Mouse (Mus musculus): Measurements from ENCODE around the gene Tada2a. TPM values are rescaled to one million over a fixed set of nuclear protein-coding genes. Genes with fewer than 3 reads are reported as not detected.
A peak's percentile ranks its signal among the peaks of the same experiment; 100 is the strongest.

The Tada2a gene
- polyA plus RNA-seq, 1 experiment from 2014 or later = 5.7 TPM

GRCm38 (mm10) chr11:84033671-84034070 is 95.7 kb downstream of the Tada2a start:
- no peak overlapping the region for H3K4me3 ChIP-seq (ENCODE audit: low read depth, low read length)
- no peak overlapping the region for H3K9ac ChIP-seq (replicated peaks)
- H3K27ac ChIP-seq (ENCODE audit: low read depth) = no peak overlapping the region
- TF ChIP-seq CTCF (IDR thresholded peaks at IDR 0.05; ENCODE audit: low read depth) = no peak
- no peak for TF ChIP-seq EP300 (IDR thresholded peaks at IDR 0.05; ENCODE audit: low read depth)
- ATAC-seq (no peak), DNase-seq (no peak)
- H3K27me3 ChIP-seq (ENCODE audit: insufficient read depth, low read length) = no peaks in the 10 kb centered on the region
- WGBS (ENCODE audit: insufficient replicate concordance) = 85% methylated on average over 5 of the region's 5 CpGs
- H3K4me1 ChIP-seq (ENCODE audit: insufficient read depth) = 0 out of 2 replicates have a peak, but pooled peaks cover 3% of the 10 kb centered on the region
- H3K4me2 ChIP-seq (ENCODE audit: low read depth, low read length) = no peak overlapping the region
- no peaks in the 10 kb centered on the region for H3K9me3 ChIP-seq (ENCODE audit: low read length)
- H3K36me3 ChIP-seq (replicated peaks; ENCODE audit: insufficient read depth, low read length) = peaks cover 15% of the 10 kb centered on the region

GRCm38 (mm10) chr11:84032559-84032958 is 96.8 kb downstream of the Tada2a start:
- Histone ChIP-seq H3K27ac (ENCODE audit: low read depth) (no peak overlapping the region), H3K4me1 (ENCODE audit: insufficient read depth) (0 out of 2 replicates have a peak, but pooled peaks cover 3% of the 10 kb centered on the region), H3K9ac (replicated peaks) (no peak overlapping the region), H3K4me3 (ENCODE audit: low read depth, low read length) (no peak overlapping the region), H3K36me3 (replicated peaks; ENCODE audit: insufficient read depth, low read length) (peaks cover 24% of the 10 kb centered on the region; the same call in 1 of the 2 replicates), H3K4me2 (ENCODE audit: low read depth, low read length) (no peak overlapping the region), H3K27me3 (ENCODE audit: insufficient read depth, low read length) (no peaks in the 10 kb centered on the region), H3K9me3 (ENCODE audit: low read length) (no peaks in the 10 kb centered on the region)
- ATAC-seq (no peak), DNase-seq (no peak)
- whole genome bisulfite sequencing (ENCODE audit: insufficient replicate concordance) = 73% methylated on average over 5 of the region's 5 CpGs
- no peak for TF ChIP-seq CTCF (IDR thresholded peaks at IDR 0.05; ENCODE audit: low read depth)
- no peak for TF ChIP-seq EP300 (IDR thresholded peaks at IDR 0.05; ENCODE audit: low read depth)

GRCm38 (mm10) chr11:84031971-84032370 is 97.4 kb downstream of the Tada2a start:
- H3K4me1 ChIP-seq (ENCODE audit: insufficient read depth) = 0 out of 2 replicates have a peak, but pooled peaks cover 3% of the 10 kb centered on the region
- H3K4me2 ChIP-seq (ENCODE audit: low read depth, low read length) = no peak overlapping the region
- TF ChIP-seq EP300 (IDR thresholded peaks at IDR 0.05; ENCODE audit: low read depth) (no peak), CTCF (IDR thresholded peaks at IDR 0.05; ENCODE audit: low read depth) (peak; percentile 84)
- no peaks in the 10 kb centered on the region for H3K9me3 ChIP-seq (ENCODE audit: low read length)
- peaks cover 27% of the 10 kb centered on the region; the same call in 1 of the 2 replicates for H3K36me3 ChIP-seq (replicated peaks; ENCODE audit: insufficient read depth, low read length)
- no peak overlapping the region for H3K27ac ChIP-seq (ENCODE audit: low read depth)
- no peak overlapping the region for H3K4me3 ChIP-seq (ENCODE audit: low read depth, low read length)
- ATAC-seq (peak; percentile 61), DNase-seq (peak; percentile 69)
- 47% methylated on average over 9 of the region's 9 CpGs for WGBS (ENCODE audit: insufficient replicate concordance)
- no peaks in the 10 kb centered on the region for H3K27me3 ChIP-seq (ENCODE audit: insufficient read depth, low read length)
- no peak overlapping the region for H3K9ac ChIP-seq (replicated peaks)

Other genes starting within 250 kb of the Tada2a start
- 11.3 and 12.5 TPM in 2 replicates for gene Ddx52, start 187.5 kb downstream of the Tada2a start, polyA plus RNA-seq (2015; fragmentation: Nextera tagmentation; extraction: Ambion mirVana)
- 2.9 and 3.5 TPM in 2 replicates for gene Synrg, start 165.2 kb downstream of the Tada2a start, polyA plus RNA-seq (2015; fragmentation: Nextera tagmentation; extraction: Ambion mirVana)
- 1.7 and 1.8 TPM in 2 replicates for gene Dusp14, start 60.3 kb downstream of the Tada2a start, polyA plus RNA-seq (2015; fragmentation: Nextera tagmentation; extraction: Ambion mirVana)
- 2.0 TPM in 2 replicates for gene Acaca, start 72 bp upstream of the Tada2a start, polyA plus RNA-seq (2015; fragmentation: Nextera tagmentation; extraction: Ambion mirVana)
- gene Gm11437, start 37.9 kb upstream of the Tada2a start, polyA plus RNA-seq (2015; fragmentation: Nextera tagmentation; extraction: Ambion mirVana) = 0.14 TPM in 1 of 2 replicates, not detected in the other

Measured in liver, postnatal 0 days (tissue).